Mouse (Mus musculus): ENCODE data around the gene Gpc3.
"Not testable (repeated sequence)": the region's sequence is repeated elsewhere in the genome, so short reads cannot be mapped to it uniquely, and the experiment has no call there.

Gpc3 gene

DNA sequence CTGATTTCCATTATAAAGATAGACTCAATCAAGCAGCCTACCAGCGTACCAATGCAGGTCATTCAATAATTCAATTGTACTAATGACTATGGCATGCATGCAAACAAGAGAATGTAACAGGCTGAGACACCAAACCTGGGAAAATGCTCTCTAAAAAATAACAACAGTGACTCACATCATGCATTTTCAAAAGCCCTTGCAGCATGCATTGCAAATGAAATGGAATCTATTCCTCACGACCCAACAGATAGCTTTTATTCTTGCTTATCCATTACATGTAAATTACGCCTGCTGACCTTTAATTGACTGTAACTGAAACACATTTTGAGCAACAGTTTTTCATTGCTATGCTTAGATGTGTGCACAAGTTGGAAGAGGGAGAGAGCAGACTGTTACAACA, 200.8 kb downstream of the Gpc3 start:
- no peak for DNase-seq (ENCODE audit: low read depth, low spot score)

DNA sequence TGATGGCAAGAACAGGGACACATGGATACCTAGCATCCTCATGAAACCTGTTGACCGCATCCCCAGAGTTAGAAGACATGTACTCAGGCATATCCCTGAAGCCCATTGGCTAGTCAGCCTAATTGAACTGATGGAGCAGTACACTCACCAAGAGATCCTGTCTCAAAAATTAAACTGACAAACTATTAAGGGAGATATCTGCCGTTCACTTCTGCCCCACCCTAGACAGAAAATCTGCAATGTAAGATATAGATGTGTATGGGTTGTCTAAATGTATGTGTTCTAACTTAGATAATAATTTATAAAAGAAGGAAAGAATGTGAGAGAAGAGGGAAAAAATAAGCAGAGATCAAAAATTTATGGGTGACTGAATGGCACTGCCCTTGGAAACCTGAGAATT, 212.6 kb downstream of the Gpc3 start:
- no peak for DNase-seq (ENCODE audit: low read depth, low spot score)

DNA sequence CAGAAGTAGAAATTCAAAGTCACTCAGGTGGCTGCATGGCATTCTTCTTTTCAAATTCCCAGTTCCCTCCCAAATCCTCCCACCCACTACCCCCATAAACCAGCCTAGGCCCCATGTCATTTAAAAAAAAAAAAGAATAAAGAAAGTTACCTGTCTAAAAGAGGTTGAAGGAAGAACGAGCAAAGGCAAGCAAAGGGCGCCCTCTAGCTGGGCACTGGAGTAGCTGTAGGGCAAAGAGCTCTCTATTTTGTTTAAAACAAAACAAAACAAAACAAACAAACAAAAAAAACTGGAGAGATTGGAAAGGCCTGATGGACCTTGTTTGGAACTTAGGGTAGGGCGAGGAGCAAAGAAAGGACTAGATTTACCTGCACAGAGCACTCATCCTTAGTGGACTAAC, 238.6 kb downstream of the Gpc3 start:
- DNase-seq (ENCODE audit: low read depth, low spot score), result no peak

DNA sequence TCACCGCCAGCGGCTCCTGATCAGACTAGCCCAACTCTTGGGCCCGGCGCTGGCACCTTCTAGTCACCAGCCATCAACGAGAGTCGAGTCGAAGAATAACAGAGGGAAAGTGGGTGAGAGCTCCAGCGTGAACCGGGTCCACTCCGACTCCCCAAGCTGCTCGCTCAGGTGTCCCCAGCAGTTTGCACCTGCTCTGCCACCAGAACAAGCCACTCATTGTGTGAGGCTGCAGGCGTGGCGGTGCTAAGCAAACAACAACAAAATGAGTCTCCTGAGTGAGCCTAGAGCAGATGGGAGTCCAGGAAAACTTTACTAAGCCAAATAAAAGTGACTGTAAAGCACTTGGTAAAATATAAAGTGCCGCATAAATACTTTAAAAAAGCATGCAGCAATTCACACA, 239.5 kb downstream of the Gpc3 start:
- DNase-seq (ENCODE audit: low read depth, low spot score), result no peak

DNA sequence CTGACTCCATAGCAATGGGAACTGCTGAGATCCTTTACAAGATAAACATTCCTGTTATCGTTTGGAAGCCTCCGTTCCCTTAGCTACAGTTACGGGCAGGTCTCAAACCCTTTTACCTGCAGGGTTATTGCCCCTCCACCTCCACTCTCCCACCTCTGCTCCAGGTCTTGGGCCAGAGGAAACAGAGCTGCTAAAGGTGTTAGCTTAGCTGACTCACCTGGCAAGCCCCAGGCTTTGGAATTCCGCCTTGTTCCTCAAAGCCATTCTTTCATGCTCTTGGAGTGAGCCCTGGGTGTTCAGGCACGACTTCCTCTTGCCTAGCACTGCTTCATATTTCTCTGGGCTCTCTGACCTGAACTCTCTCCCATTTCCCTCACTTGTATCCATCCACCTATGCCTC, 241.3 kb downstream of the Gpc3 start:
- no peak for DNase-seq (ENCODE audit: low read depth, low spot score)

DNA sequence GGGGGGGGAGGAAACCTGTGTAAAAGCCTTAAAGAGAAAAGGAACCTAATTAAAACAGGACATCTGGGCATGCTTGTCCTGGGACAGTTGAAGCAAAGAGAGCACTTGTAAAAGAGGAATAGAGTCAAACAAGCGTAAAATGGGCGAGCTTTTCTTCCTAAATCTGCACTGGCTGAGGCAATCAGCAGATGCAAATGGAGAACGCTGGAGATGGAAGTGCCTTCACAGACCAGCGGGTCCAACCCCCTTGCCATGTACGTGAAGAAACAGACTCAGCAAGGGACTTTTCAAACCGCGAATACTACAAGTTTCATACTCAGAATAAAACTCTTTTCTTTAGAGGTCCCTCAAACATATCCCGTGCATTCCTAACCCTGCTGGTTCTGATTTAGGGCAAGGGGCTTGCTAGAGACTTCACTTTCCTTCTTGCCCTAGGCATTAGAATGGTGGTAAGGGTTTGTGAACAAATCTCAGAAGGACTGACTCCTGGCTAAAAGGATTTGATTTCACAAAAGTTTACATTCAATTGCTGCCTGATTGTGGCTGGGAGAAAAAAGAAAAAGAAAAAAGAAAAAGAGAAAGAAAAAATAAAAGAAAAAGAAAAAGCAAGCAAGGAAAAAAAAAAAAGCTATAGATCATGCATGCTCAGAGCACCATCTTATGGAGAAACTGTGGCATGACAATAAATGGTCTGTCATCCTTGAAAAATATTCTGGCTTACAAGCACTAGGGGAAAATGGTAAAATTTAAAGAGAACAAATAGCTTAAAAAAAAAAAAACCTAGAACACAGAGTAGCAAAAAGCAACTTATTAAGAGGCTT, 243.6 kb downstream of the Gpc3 start:
- DNase-seq (ENCODE audit: low read depth, low spot score), result no peak

DNA sequence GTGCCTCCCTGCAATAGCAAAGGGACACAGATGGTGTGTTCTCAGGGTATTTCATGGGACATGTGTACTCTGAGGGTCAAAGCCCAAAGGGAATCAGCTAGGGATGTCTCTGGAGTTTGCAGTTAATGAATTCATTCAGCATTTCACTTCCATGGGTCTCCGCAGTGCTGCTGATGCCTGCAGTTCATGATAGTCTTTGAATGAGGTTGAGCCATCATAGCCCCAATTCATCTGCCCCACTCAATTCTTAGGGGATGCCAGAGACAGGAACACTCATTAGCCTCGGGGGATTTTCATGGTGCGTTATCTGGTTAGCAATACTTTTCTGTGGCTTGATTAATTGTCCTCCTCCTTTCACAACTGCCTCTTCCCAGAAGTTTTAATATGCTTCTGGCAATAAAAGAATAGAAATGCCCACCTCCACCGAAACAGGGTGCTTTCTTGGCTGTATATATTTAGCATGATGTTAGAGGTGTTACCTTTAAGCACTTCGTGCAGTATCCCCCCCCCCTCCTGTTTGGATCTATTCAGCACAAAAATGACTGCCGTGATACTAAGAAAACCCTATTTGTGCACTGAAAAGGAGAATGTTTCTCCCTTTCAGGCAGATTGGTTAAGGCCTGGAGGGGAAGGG, 244.3 kb downstream of the Gpc3 start:
- no peak for DNase-seq (ENCODE audit: low read depth, low spot score)

DNA sequence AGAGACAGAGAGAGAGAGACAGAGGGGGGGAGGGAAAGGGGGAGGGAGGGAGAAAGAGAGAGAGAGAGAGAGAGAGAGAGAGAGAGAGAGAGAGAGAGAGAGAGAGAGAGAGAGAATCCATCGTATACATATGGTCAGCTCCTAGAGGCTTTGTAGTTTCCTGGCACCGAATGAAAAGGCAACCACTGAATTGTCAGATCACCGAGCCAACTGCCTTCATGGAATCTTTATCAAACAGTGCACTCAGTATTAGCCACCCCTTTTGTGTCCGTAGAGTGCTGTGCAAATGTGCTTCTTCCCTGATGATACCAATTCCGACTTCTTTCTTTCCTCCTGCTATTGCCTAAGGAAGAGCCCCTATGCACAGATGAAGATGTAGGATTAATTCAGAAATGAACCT, 246.9 kb downstream of the Gpc3 start:
- no peak for DNase-seq (ENCODE audit: low read depth, low spot score)

DNA sequence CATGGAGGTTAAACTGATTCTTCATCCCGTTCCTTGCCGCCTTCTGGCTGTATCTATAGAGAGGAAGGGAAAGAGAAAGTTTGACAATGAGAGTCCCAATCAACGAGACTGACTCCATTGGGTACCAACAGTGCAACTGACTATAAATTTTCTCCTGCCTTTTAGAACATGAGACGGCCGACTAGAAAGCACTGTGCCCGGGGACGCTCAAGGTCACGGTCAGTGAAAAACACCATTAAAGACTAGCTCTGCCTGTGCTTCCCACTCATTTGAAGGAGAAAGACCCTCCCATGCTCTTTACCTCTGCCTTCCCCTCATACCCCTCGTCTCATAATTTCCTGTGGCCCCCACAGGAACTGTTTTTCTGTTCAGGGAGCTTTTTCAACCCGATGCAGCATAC, 248.0 kb downstream of the Gpc3 start:
- no peak for DNase-seq (ENCODE audit: low read depth, low spot score)

DNA sequence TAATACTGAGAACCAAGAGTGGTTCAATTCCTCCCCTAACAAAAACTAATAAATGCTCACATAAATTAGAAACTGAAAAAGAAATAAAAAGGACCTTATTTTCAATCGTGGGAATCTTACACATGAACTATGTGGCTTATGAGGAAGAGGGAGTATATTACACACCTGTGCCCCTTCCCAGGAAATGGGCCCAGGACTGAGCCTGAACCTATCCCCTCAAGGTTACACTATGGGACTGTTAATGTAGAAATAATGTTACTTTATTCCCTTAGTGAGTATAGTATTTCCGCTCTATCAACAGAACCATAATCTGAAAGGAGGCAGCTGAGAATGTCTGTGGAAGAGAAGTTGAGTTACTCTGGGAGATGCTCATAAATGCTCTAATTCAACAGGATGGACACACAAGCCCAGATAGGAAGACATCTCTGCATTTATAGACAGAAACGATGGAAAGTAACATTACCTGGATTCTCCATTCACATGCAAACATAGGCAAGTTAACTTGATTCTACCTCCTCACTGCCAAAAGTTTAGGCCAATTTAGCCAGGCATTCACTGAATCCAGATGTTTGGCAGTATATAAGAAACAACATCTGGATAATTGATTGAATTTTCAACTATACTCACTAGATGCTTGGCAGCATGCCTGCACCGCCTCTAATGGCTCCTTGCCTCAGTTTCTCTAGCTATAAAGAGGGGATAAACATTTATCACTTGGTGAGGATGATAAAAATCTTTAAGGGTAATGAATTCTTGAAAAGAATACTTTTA, 251.3 kb downstream of the Gpc3 start:
- no peak for DNase-seq (ENCODE audit: low read depth, low spot score)

DNA sequence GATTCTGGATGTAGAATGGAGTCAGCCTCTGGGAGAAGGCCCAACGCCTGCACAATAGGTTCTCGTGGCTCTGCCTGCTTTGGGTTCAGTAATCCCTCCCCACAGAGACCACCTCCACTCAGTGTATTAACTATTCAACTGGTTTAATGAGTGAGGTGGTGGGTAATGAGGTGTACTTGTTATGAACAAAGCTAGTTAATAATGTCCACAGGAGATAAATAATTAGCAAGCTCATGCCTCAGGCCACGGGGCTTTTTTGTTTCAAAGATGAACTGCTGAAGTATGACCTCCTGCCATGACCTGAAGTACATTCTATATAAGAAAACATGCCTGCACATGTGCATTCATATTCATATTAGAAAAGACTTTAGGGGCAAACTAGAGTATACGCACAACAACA, 260.8 kb downstream of the Gpc3 start:
- no peak for DNase-seq (ENCODE audit: low read depth, low spot score)

DNA sequence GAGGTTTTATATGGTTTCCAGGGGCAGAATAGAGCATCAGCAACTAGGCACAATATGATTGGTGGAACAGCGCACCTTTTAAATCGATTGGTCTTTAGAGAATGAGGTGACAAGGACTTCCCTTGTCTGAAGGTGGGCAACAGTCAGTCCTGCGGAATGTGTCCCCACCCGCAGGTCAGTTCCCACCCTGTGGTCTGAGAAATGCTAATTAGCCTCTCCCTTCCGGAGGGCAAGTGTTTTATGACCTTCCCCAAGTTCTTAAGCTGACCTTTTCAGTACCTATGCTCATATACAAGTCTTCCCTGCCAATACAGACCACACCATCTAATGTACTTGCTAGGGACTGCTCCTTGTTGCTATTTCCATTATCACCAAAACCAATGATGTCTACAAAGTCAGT, 263.1 kb downstream of the Gpc3 start:
- DNase-seq (ENCODE audit: low read depth, low spot score), result not testable (repeated sequence)

DNA sequence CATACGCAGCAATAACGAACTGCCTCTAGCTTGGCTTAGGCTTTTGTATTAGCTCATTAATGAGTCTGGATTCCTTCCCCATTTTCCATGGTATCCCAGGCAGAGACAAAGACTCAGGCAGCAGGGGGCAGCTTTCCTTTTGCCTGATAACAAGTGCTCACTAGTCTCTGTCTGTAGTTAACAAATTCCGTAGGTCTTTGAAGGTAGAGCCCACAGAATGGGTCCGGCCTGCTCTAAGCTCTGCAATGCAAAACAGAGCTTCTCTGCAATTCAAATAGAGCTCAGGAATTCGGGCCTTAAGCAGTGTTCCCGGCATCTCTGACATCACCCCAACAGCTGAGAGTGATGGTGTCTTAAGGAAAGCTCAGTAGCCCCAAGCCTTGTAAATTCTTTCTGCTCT, 265.0 kb downstream of the Gpc3 start:
- no peak for DNase-seq (ENCODE audit: low read depth, low spot score)

DNA sequence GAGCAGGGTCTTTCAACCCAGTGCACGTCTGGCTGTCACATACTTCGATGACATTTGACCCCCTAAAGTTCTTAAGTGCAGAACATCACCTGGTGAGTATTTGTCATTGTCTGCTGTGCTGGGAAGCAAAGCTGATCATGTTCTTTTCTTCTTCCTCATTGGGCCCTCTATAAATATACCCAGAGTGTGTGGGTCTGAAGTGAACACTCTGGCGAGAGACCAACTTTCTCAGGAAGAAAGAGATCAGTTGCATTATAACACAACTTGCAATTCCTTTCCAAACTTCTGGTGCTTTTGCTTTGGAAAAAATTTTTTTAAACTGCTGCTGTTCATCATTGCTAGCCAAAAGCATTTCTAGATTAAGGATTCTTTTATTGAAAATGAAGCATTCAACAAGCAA, 269.7 kb downstream of the Gpc3 start:
- DNase-seq (ENCODE audit: low read depth, low spot score), result no peak

DNA sequence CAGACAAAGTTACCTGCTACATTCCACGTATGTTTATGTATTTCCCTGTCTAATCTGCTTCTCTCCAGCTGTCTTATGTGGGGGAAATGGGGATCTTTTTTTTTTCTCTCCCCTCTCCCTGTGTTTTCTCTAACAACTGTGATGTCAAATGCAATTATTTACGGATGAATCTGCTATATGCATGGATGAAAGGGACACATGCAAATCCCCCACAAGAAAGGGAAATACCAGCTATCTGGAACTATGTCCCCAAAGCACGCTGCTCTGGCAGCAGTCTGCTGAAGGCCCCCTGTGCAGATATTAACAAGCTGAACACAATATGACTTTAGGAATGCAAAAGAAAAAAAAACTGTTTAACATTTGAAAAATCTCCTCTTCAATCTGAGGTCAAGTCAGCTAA, 273.5 kb downstream of the Gpc3 start:
- DNase-seq (ENCODE audit: low read depth, low spot score), result no peak

DNA sequence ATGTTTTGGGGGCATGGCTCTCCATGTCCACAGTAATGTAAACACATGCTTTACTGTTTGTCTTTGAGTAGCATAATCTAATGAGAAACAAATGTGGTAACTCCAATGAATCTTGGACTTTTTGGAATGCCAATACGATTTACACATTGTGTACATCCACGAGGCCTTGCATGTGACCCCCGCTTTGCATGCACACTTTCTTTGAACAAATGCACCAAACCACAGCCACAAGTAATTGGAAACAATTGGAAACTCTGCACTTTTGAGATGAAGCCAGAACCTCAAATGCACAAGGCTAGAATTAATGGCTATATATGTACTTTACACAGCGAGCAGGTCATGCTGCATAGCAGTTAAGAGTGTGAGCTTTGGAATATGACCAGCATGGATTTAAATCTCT, 292.0 kb downstream of the Gpc3 start:
- no peak for DNase-seq (ENCODE audit: low read depth, low spot score)

DNA sequence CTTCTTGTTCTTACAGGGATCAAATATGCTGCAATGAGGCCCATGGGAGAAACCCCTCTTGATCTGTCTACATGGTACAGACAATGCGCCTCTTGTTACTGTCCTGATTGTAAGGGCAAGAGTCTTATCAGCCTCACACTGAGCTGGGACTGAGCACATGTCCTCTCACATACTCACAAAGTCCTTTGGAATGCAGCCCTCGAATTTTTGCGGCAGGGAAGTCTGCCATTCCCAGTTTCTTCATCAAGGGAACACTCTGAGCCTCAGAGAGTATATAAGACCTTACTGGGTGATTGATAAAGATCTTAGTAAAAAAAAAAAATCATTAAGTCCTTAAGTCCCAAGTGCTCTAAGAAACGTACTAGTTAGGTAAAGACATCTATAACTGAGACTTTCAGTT, 293.1 kb downstream of the Gpc3 start:
- no peak for DNase-seq (ENCODE audit: low read depth, low spot score)

DNA sequence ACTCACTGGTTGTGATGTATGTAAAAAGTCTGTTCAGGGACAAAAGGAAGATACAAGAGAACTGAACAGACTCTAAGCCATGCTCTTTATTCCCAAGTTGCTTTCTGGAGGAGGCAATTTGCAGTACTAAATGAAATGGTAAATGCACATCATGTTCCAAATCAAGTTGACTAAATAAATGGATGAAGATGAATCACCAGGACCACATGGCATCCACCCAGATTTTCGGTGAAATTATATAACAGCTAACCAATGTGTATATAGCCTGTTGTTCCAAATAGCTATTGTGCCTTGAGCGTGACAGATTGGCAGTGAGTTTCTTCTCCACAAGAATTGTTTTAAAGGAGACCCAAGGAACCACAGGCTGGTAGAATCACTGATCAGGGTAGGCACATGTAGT, 302.8 kb downstream of the Gpc3 start:
- no peak for DNase-seq (ENCODE audit: low read depth, low spot score)

DNA sequence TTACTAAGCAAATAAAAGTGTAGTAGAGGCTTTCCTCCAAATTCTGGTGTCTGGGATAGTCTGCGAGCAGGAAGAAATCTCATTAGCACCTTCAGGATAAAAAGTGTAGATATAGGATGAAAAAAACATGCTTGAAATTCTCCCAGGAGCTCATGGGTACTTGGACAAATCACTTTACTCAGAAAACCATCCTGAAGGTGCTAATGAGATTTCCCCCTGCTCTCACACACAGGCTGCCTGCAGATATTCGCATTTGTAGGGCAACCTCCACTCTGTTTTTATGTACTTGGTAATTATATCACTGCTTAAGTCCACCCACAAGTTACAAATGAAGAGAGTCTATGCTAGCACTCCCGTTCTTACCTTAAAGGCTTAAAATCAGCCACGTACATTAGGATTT, 308.5 kb downstream of the Gpc3 start:
- DNase-seq (ENCODE audit: low read depth, low spot score), result no peak

DNA sequence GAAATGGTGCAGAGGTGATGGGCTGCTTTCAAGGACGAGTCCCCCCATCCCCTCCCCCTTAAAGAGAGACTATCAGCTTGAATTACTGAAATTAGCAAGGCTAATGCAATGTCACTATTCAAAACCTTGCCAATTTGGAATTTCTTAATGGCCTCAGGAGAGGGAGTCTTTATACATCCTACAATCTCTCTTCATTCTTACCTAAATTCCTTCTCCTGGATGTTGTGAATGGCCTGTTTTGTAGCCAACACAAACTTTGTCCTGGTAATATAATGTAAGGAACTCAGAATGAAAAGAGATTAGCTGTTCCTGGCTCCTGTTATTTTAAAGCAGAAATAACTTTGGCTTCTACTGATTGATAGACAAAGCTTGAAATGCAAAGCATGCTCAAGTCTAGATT, 325.0 kb downstream of the Gpc3 start:
- DNase-seq (ENCODE audit: low read depth, low spot score), result no peak

DNA sequence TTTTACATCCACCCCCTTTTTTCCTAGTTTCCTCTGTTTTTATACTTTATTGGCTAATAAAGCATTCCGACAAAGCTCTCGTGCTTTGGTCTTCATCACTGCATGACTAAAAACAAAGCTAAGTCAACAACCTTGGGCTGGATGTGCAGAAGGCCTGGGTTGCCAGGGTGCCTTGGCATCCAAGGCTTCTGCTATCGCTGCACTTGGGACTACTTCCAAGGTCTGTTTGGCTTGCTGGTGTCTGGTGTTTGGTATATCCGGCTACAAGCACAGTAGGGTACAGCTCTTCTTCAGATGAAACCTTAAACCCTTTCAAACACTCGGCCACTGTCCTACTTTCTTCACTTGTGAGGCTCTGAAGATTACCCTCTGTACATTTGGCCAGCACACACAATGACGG, 325.8 kb downstream of the Gpc3 start:
- DNase-seq (ENCODE audit: low read depth, low spot score), result no peak

DNA sequence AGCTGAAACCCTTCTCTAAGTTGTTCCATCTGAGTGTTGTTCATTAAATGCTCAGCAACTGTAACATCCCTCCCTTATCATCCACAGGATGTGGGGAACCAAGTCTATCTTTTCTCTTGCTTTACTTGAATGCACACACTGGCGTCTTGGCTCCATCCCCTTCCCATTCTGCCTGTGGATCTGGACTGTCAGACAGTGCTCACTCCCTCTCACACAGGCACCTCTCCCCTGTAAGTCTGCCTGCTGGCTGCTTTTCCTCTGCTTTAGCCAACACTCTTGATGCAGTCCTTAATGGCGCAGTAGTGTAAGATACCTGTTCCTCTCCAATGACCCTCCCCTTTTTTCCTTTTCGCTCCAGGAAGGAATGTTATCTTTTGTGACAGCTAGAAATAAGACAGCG, 331.7 kb downstream of the Gpc3 start:
- no peak for DNase-seq (ENCODE audit: low read depth, low spot score)
